Mouse (Mus musculus): ENCODE data around the gene Haao. TPM values are rescaled to one million over a fixed set of nuclear protein-coding genes. Genes with fewer than 3 reads are reported as not detected.
A peak's percentile ranks its signal among the peaks of the same experiment; 100 is the strongest.

Gene Haao
- 0.31 and 0.36 TPM in 2 replicates for polyA plus RNA-seq (2015; fragmentation: Nextera tagmentation; extraction: Ambion mirVana)

GRCm38 (mm10) chr17:83847815-83848214 is at the start of gene Haao:
Gene Haao, minus strand, starts transcription at chr17:83847963.
- Histone ChIP-seq H3K27me3 (no peaks in the 10 kb centered on the region), H3K9ac (no peak within 1 kb of the TSS), H3K4me2 (no peak within 1 kb of the TSS), H3K9me3 (no peaks in the 10 kb centered on the region), H3K4me3 (no peak within 1 kb of the TSS), H3K36me3 (no peaks in the 10 kb centered on the region), H3K27ac (peak within 1 kb of the TSS; percentile 36; the same call in 1 of the 2 replicates), H3K4me1 (replicated peaks) (peaks cover 16% of the 10 kb centered on the region)
- no peak for ATAC-seq (ENCODE audit: low FRiP score)
- 82% methylated on average over 3 of the region's 3 CpGs for WGBS

- 62% methylated on average over 8 of the region's 8 CpGs for WGBS
- no peaks in the 10 kb centered on the region for H3K9me3 ChIP-seq
- H3K27ac ChIP-seq, result no peak overlapping the region
- no peaks in the 10 kb centered on the region for H3K27me3 ChIP-seq
- no peak for ATAC-seq (ENCODE audit: low FRiP score)
- no peak overlapping the region for H3K4me2 ChIP-seq
- no peaks in the 10 kb centered on the region for H3K36me3 ChIP-seq
- no peak overlapping the region for H3K9ac ChIP-seq
- peaks cover 7% of the 10 kb centered on the region for H3K4me1 ChIP-seq (replicated peaks)
- H3K4me3 ChIP-seq, result no peak overlapping the region
Observed at GRCm38 (mm10) chr17:83897361-83897799, 49.6 kb upstream of the Haao start.

GRCm38 (mm10) chr17:83896723-83897122 is 49.0 kb upstream of the Haao start:
- WGBS, result 23% methylated on average over 10 of the region's 10 CpGs
- H3K4me2 ChIP-seq, result no peak overlapping the region

GRCm38 (mm10) chr17:83895321-83895770 is 47.6 kb upstream of the Haao start:
- H3K36me3 ChIP-seq, result no peaks in the 10 kb centered on the region
- no peak overlapping the region for H3K4me2 ChIP-seq
- no peaks in the 10 kb centered on the region for H3K9me3 ChIP-seq
- no peak overlapping the region for H3K27ac ChIP-seq
- H3K27me3 ChIP-seq, result no peaks in the 10 kb centered on the region
- H3K4me3 ChIP-seq, result no peak overlapping the region
- no peak for ATAC-seq (ENCODE audit: low FRiP score)
- H3K9ac ChIP-seq, result no peak overlapping the region
- WGBS, result 50% methylated on average over 8 of the region's 8 CpGs
- peaks cover 5% of the 10 kb centered on the region for H3K4me1 ChIP-seq (replicated peaks)

More at GRCm38 (mm10) chr17:83896723-83897122, 49.0 kb upstream of the Haao start:
- H3K36me3 ChIP-seq, result no peaks in the 10 kb centered on the region
- no peaks in the 10 kb centered on the region for H3K9me3 ChIP-seq
- ATAC-seq (ENCODE audit: low FRiP score), result peak; percentile 60
- no peak overlapping the region for H3K9ac ChIP-seq
- H3K4me3 ChIP-seq, result no peak overlapping the region
- peaks cover 2% of the 10 kb centered on the region; the same call in 1 of the 2 replicates for H3K4me1 ChIP-seq (replicated peaks)
- 0 out of 2 replicates have a peak overlapping the region, but pooled peaks have one; percentile 12 for H3K27ac ChIP-seq
- no peaks in the 10 kb centered on the region for H3K27me3 ChIP-seq

- no peak for ATAC-seq (ENCODE audit: low FRiP score)
- H3K36me3 ChIP-seq, result no peaks in the 10 kb centered on the region
- no peak overlapping the region for H3K9ac ChIP-seq
- peaks cover 16% of the 10 kb centered on the region for H3K4me1 ChIP-seq (replicated peaks)
- no peak overlapping the region for H3K4me3 ChIP-seq
- H3K27me3 ChIP-seq, result no peaks in the 10 kb centered on the region
- no peak overlapping the region for H3K27ac ChIP-seq
- WGBS, result 94% methylated on average over 4 of the region's 4 CpGs
- H3K4me2 ChIP-seq, result no peak overlapping the region
- no peaks in the 10 kb centered on the region for H3K9me3 ChIP-seq
Observed at GRCm38 (mm10) chr17:83893134-83893533, 45.4 kb upstream of the Haao start.

- Histone ChIP-seq H3K27ac (no peak overlapping the region), H3K4me3 (no peak overlapping the region), H3K9ac (no peak overlapping the region), H3K4me1 (replicated peaks) (peaks cover 16% of the 10 kb centered on the region), H3K36me3 (no peaks in the 10 kb centered on the region), H3K4me2 (no peak overlapping the region), H3K27me3 (no peaks in the 10 kb centered on the region), H3K9me3 (no peaks in the 10 kb centered on the region)
- WGBS, result 75% methylated on average over 9 of the region's 9 CpGs
- no peak for ATAC-seq (ENCODE audit: low FRiP score)
Observed at GRCm38 (mm10) chr17:83891864-83892263, 44.1 kb upstream of the Haao start.

- H3K27me3 ChIP-seq, result no peaks in the 10 kb centered on the region
- H3K9ac ChIP-seq, result no peak overlapping the region
- H3K4me2 ChIP-seq, result no peak overlapping the region
- no peak for ATAC-seq (ENCODE audit: low FRiP score)
- peaks cover 16% of the 10 kb centered on the region for H3K4me1 ChIP-seq (replicated peaks)
- no peaks in the 10 kb centered on the region for H3K9me3 ChIP-seq
- WGBS, result 74% methylated on average over 5 of the region's 5 CpGs
- H3K27ac ChIP-seq, result peak overlapping the region; percentile 67
- H3K36me3 ChIP-seq, result no peaks in the 10 kb centered on the region
- no peak overlapping the region for H3K4me3 ChIP-seq
Observed at GRCm38 (mm10) chr17:83890373-83890696, 42.6 kb upstream of the Haao start.

- Histone ChIP-seq H3K9ac (peak overlapping the region; percentile 29; the same call in 1 of the 2 replicates), H3K9me3 (no peaks in the 10 kb centered on the region), H3K27ac (peak overlapping the region; percentile 67), H3K4me3 (no peak overlapping the region), H3K4me1 (replicated peaks) (peaks cover 16% of the 10 kb centered on the region), H3K36me3 (no peaks in the 10 kb centered on the region), H3K27me3 (no peaks in the 10 kb centered on the region), H3K4me2 (no peak overlapping the region)
- peak; percentile 60; the same call in 1 of the 2 replicates for ATAC-seq (ENCODE audit: low FRiP score)
- WGBS, result 48% methylated on average over 13 of the region's 13 CpGs
Observed at GRCm38 (mm10) chr17:83889691-83890372, 42.1 kb upstream of the Haao start.

GRCm38 (mm10) chr17:83889329-83889690 is 41.5 kb upstream of the Haao start:
- H3K27me3 ChIP-seq, result no peaks in the 10 kb centered on the region
- no peak overlapping the region for H3K4me2 ChIP-seq
- H3K9me3 ChIP-seq, result no peaks in the 10 kb centered on the region
- WGBS, result 90% methylated on average over 5 of the region's 5 CpGs
- H3K9ac ChIP-seq, result peak overlapping the region; percentile 29; the same call in 1 of the 2 replicates
- H3K36me3 ChIP-seq, result no peaks in the 10 kb centered on the region
- H3K27ac ChIP-seq, result peak overlapping the region; percentile 67
- H3K4me1 ChIP-seq (replicated peaks), result peaks cover 16% of the 10 kb centered on the region
- no peak for ATAC-seq (ENCODE audit: low FRiP score)
- H3K4me3 ChIP-seq, result no peak overlapping the region

- no peak overlapping the region for H3K27ac ChIP-seq
- H3K27me3 ChIP-seq, result no peaks in the 10 kb centered on the region
- H3K36me3 ChIP-seq, result no peaks in the 10 kb centered on the region
- H3K4me1 ChIP-seq (replicated peaks), result peaks cover 16% of the 10 kb centered on the region
- H3K4me3 ChIP-seq, result no peak overlapping the region
- WGBS, result 81% methylated on average over 5 of the region's 5 CpGs
- no peak for ATAC-seq (ENCODE audit: low FRiP score)
- H3K4me2 ChIP-seq, result no peak overlapping the region
- no peaks in the 10 kb centered on the region for H3K9me3 ChIP-seq
- H3K9ac ChIP-seq, result no peak overlapping the region
Observed at GRCm38 (mm10) chr17:83887241-83887640, 39.5 kb upstream of the Haao start.

- Histone ChIP-seq H3K36me3 (no peaks in the 10 kb centered on the region), H3K9ac (no peak overlapping the region), H3K27me3 (no peaks in the 10 kb centered on the region), H3K4me1 (replicated peaks) (peaks cover 16% of the 10 kb centered on the region), H3K9me3 (no peaks in the 10 kb centered on the region), H3K27ac (no peak overlapping the region), H3K4me2 (no peak overlapping the region), H3K4me3 (no peak overlapping the region)
- WGBS, result 82% methylated on average over 3 of the region's 3 CpGs
- ATAC-seq (ENCODE audit: low FRiP score), result no peak
Observed at GRCm38 (mm10) chr17:83886395-83886794, 38.6 kb upstream of the Haao start.

GRCm38 (mm10) chr17:83885750-83886149 is 38.0 kb upstream of the Haao start:
- WGBS, result 88% methylated on average over 5 of the region's 5 CpGs

GRCm38 (mm10) chr17:83885021-83885582 is 37.3 kb upstream of the Haao start:
- H3K4me3 ChIP-seq, result no peak overlapping the region
- 91% methylated on average over 13 of the region's 13 CpGs for WGBS

More at GRCm38 (mm10) chr17:83885750-83886149, 38.0 kb upstream of the Haao start:
- H3K27ac ChIP-seq, result no peak overlapping the region
- no peak overlapping the region for H3K9ac ChIP-seq
- no peak overlapping the region for H3K4me2 ChIP-seq
- no peak for ATAC-seq (ENCODE audit: low FRiP score)
- H3K36me3 ChIP-seq, result no peaks in the 10 kb centered on the region
- H3K9me3 ChIP-seq, result no peaks in the 10 kb centered on the region
- H3K27me3 ChIP-seq, result no peaks in the 10 kb centered on the region
- H3K4me1 ChIP-seq (replicated peaks), result peaks cover 15% of the 10 kb centered on the region
- H3K4me3 ChIP-seq, result no peak overlapping the region

More at GRCm38 (mm10) chr17:83885021-83885582, 37.3 kb upstream of the Haao start:
- no peaks in the 10 kb centered on the region for H3K36me3 ChIP-seq
- H3K9ac ChIP-seq, result no peak overlapping the region
- no peaks in the 10 kb centered on the region for H3K9me3 ChIP-seq
- ATAC-seq (ENCODE audit: low FRiP score), result no peak
- H3K27ac ChIP-seq, result no peak overlapping the region
- no peaks in the 10 kb centered on the region for H3K27me3 ChIP-seq
- H3K4me2 ChIP-seq, result no peak overlapping the region
- peaks cover 9% of the 10 kb centered on the region for H3K4me1 ChIP-seq (replicated peaks)

All from hindbrain, embryonic 13.5 days (tissue).